In the genomic region with DNA sequence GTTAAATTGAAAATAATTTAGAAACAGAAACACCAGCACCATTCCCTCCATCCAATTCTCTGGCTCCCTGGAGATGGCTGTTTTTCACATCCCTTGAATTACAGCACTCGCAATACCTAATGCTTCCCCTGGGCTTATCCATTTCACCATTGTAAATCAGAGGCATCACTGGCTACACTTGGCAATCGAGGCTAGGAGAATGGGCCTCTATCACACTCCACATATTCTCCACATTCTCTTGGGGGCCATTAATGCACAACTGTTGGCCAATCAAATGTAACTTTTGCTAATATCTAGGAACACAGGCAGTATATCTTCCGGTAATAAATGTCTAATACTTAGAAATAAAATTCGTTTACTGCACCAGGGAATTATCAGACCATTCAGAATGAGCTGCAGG, we compare ENCODE assay signal across 27 mouse cellular contexts. TPM values are rescaled to one million over a fixed set of nuclear protein-coding genes. Genes with fewer than 3 reads are reported as not detected.
DNase-seq lines count a peak whose midpoint lies in the region; ATAC-seq and TF ChIP-seq lines count a peak whose summit lies in the region.
"Had no signal": no experiment of that assay in that cellular context is flagged by ENCODE, and none has a peak within 500 bp of the region (broad histone marks: within the 10 kb centered on the region; RNA-seq: fewer than 3 reads in every experiment).

No protein-coding gene starts in this region.

- ATAC-seq in neural tube, embryonic 11.5 days (ENCODE audit: insufficient read depth, low FRiP score, low TSS enrichment), result peak; percentile 88
- ATAC-seq in neural tube, embryonic 13.5 days (ENCODE audit: low read depth), result peak; percentile 96
- ATAC-seq: activated CD4-positive, CD25-positive, alpha-beta regulatory T cell, adult 4 months; forebrain, embryonic 13.5 days; forebrain, embryonic 16.5 days; hindbrain, embryonic 16.5 days had no signal

- H3K27me3 ChIP-seq in neural tube, embryonic 11.5 days (ENCODE audit: control insufficient read depth, insufficient read depth, low read length), result no peaks in the 10 kb centered on the region
- H3K27me3 ChIP-seq in neural tube, embryonic 13.5 days, result no peaks in the 10 kb centered on the region
- no peaks in the 10 kb centered on the region for H3K27me3 ChIP-seq in kidney, adult 2 months (replicated peaks; ENCODE audit: control insufficient read depth, insufficient read depth, low read length)
- H3K27me3 ChIP-seq: forebrain, embryonic 13.5 days; heart, embryonic 12.5 days; heart, embryonic 15.5 days; hindbrain, embryonic 13.5 days had no signal

- H3K9me3 ChIP-seq in neural tube, embryonic 11.5 days (ENCODE audit: control insufficient read depth, low read length), result no peaks in the 10 kb centered on the region
- no peaks in the 10 kb centered on the region for H3K9me3 ChIP-seq in neural tube, embryonic 13.5 days
- H3K9me3 ChIP-seq: hindbrain, embryonic 13.5 days had no signal

- no peak overlapping the region for H3K27ac ChIP-seq in neural tube, embryonic 11.5 days (ENCODE audit: low read depth, low read length)
- H3K27ac ChIP-seq in neural tube, embryonic 13.5 days (replicated peaks), result no peak overlapping the region; the same call in 1 of the 2 replicates
- H3K27ac ChIP-seq in kidney, adult 2 months (ENCODE audit: insufficient read depth, low read depth, low read length), result no peak overlapping the region
- H3K27ac ChIP-seq: forebrain, embryonic 10.5 days; forebrain, embryonic 13.5 days; heart, embryonic 15.5 days; hindbrain, embryonic 13.5 days had no signal

- no peak overlapping the region for H3K9ac ChIP-seq in neural tube, embryonic 11.5 days (ENCODE audit: low read length)
- no peak overlapping the region for H3K9ac ChIP-seq in neural tube, embryonic 13.5 days
- H3K9ac ChIP-seq: forebrain, embryonic 13.5 days; heart, embryonic 12.5 days; heart, embryonic 15.5 days; hindbrain, embryonic 13.5 days had no signal

- H3K36me3 ChIP-seq in neural tube, embryonic 11.5 days (ENCODE audit: control insufficient read depth, insufficient read depth, low read length), result no peaks in the 10 kb centered on the region
- H3K36me3 ChIP-seq in neural tube, embryonic 13.5 days, result no peaks in the 10 kb centered on the region
- H3K36me3 ChIP-seq in kidney, adult 2 months (ENCODE audit: control insufficient read depth, insufficient read depth, low read length), result no peaks in the 10 kb centered on the region
- H3K36me3 ChIP-seq: forebrain, embryonic 10.5 days; heart, embryonic 12.5 days; heart, embryonic 15.5 days; hindbrain, embryonic 13.5 days had no signal

- TF ChIP-seq POLR2A in kidney, adult 2 months (IDR thresholded peaks at IDR 0.05; ENCODE audit: low read depth, low read length), result no peak

- intact Hi-C loops in heart, postnatal 36 days (cut with DNase I), result no loop called here
- intact Hi-C loops in left cerebral cortex, postnatal 36 days (cut with DNase I), result no loop called here

- TF ChIP-seq CTCF in kidney, adult 2 months (conservative IDR thresholded peaks at IDR 0.05; ENCODE audit: insufficient read depth, insufficient read length, low read depth, low read length), result no peak

- H3K4me1 ChIP-seq in neural tube, embryonic 11.5 days (ENCODE audit: control insufficient read depth, insufficient read depth, low read length), result no peaks in the 10 kb centered on the region
- H3K4me1 ChIP-seq in neural tube, embryonic 13.5 days (replicated peaks), result peaks cover 5% of the 10 kb centered on the region; the same call in 1 of the 2 replicates
- H3K4me1 ChIP-seq in kidney, adult 2 months (ENCODE audit: control insufficient read depth, insufficient read depth, low read length), result no peaks in the 10 kb centered on the region
- H3K4me1 ChIP-seq: forebrain, embryonic 10.5 days; forebrain, embryonic 13.5 days; heart, embryonic 15.5 days; hindbrain, embryonic 13.5 days had no signal

- WGBS in neural tube, embryonic 11.5 days, result 61% methylated on average over 4 of the region's 4 CpGs
- 34% methylated on average over 4 of the region's 4 CpGs for WGBS in neural tube, embryonic 13.5 days
- 54% methylated on average over 4 of the region's 4 CpGs for WGBS in kidney, adult 2 months

- H3K4me2 ChIP-seq in neural tube, embryonic 11.5 days (ENCODE audit: low read depth), result no peak overlapping the region
- no peak overlapping the region for H3K4me2 ChIP-seq in neural tube, embryonic 13.5 days
- H3K4me2 ChIP-seq: forebrain, embryonic 13.5 days; heart, embryonic 12.5 days; heart, embryonic 15.5 days; hindbrain, embryonic 13.5 days had no signal

- peak; percentile 33 for DNase-seq in heart, adult 11 months
- DNase-seq in heart, postnatal 36 days, result no peak
- DNase-seq in neural tube, embryonic 11.5 days (ENCODE audit: low spot score), result no peak
- DNase-seq in neural tube, embryonic 10.5 days (ENCODE audit: extremely low spot score, low spot score), result no peak
- no peak for DNase-seq in left cerebral cortex, adult 11 months (ENCODE audit: low spot score)
- no peak for DNase-seq in left cerebral cortex, postnatal 36 days (ENCODE audit: low spot score in 2 of 2)
- no peak for DNase-seq in kidney, adult 2 months
- DNase-seq: adrenal gland, adult 8-10 months; adrenal gland, postnatal 25 days; cerebellum, adult 11-12 months; cerebellum, adult 8-10 months; cerebellum, postnatal 10 days; gastrocnemius, postnatal 14 days; heart, adult 18-20 months; heart, postnatal 10 days; heart, postnatal 4 days had no signal

- H3K4me3 ChIP-seq in neural tube, embryonic 11.5 days (ENCODE audit: low read depth, low read length), result no peak overlapping the region
- H3K4me3 ChIP-seq in neural tube, embryonic 13.5 days, result no peak overlapping the region
- no peak overlapping the region for H3K4me3 ChIP-seq in kidney, adult 2 months (ENCODE audit: insufficient read depth, low read depth, low read length)
- H3K4me3 ChIP-seq: forebrain, embryonic 10.5 days; forebrain, embryonic 13.5 days; heart, embryonic 12.5 days; heart, embryonic 15.5 days; hindbrain, embryonic 13.5 days had no signal

RNA-seq across cellular contexts. Expression of gene Riox2, which starts 8.0 kb away (rescaled TPM):
- 10 to 100 TPM; 15.4 to 16.7 TPM for total RNA-seq in heart, postnatal 36 days (2021)
- 25.9 and 26.7 TPM in 2 replicates for polyA plus RNA-seq in neural tube, embryonic 11.5 days (2014; fragmentation: Nextera tagmentation; extraction: Ambion mirVana)
- polyA plus RNA-seq in neural tube, embryonic 13.5 days (2015; fragmentation: Nextera tagmentation; extraction: Ambion mirVana), result 13.7 and 14.5 TPM in 2 replicates
- total RNA-seq in left cerebral cortex, postnatal 36 days (2021), result 10 to 100 TPM; 12.9 to 14.5 TPM
- 7.4 and 9.3 TPM in 2 replicates for polyA plus RNA-seq in kidney, adult 2 months (2012; rRNA removed)

RNA-seq across cellular contexts. Expression of gene Gabrr3, which starts 56.4 kb away (rescaled TPM):
- not detected for total RNA-seq in heart, postnatal 36 days (2021)
- 0.11 TPM in 1 of 2 replicates, not detected in the other for polyA plus RNA-seq in neural tube, embryonic 11.5 days (2014; fragmentation: Nextera tagmentation; extraction: Ambion mirVana)
- 0.07 TPM in 1 of 2 replicates, not detected in the other for polyA plus RNA-seq in neural tube, embryonic 13.5 days (2015; fragmentation: Nextera tagmentation; extraction: Ambion mirVana)
- under 1 TPM in 1 of 2 experiments, not detected in 1; 0.20 TPM for total RNA-seq in left cerebral cortex, postnatal 36 days (2021)
- not detected in 2 replicates for polyA plus RNA-seq in kidney, adult 2 months (2012; rRNA removed)
- total RNA-seq: adrenal gland, adult 8-10 months; adrenal gland, postnatal 25 days; gastrocnemius, adult 18-20 months; gastrocnemius, postnatal 14 days; gastrocnemius, postnatal 4 days; heart, postnatal 10 days; heart, postnatal 4 days had no signal
- polyA plus RNA-seq: activated CD4-positive, CD25-positive, alpha-beta regulatory T cell, adult 4 months; forebrain, embryonic 16.5 days; heart, embryonic 12.5 days; heart, embryonic 15.5 days; hindbrain, embryonic 13.5 days; hindbrain, embryonic 16.5 days had no signal
